Mouse (Mus musculus): ENCODE results near the gene Col23a1. TPM values are rescaled to one million over a fixed set of nuclear protein-coding genes. Genes with fewer than 3 reads are reported as not detected.

Gene Col23a1
- polyA plus RNA-seq, 1 experiment from 2014 or later, result 8.0 TPM

Other genes starting within 250 kb of the Col23a1 start
- not detected in 2 replicates for gene Olfr1375, start 241.8 kb upstream of the Col23a1 start, polyA plus RNA-seq (2016; fragmentation: Nextera tagmentation; extraction: Ambion mirVana)
- gene Zfp354a, start 230.7 kb upstream of the Col23a1 start, polyA plus RNA-seq (2016; fragmentation: Nextera tagmentation; extraction: Ambion mirVana), result 10.2 and 10.8 TPM in 2 replicates
- gene Gm12569, start 69.4 kb upstream of the Col23a1 start, polyA plus RNA-seq (2016; fragmentation: Nextera tagmentation; extraction: Ambion mirVana), result not detected in 2 replicates
- gene Clk4, start 28.2 kb upstream of the Col23a1 start, polyA plus RNA-seq (2016; fragmentation: Nextera tagmentation; extraction: Ambion mirVana), result 100 and 120 TPM in 2 replicates
- gene BC049762, start 26.9 kb upstream of the Col23a1 start, polyA plus RNA-seq (2016; fragmentation: Nextera tagmentation; extraction: Ambion mirVana), result 0.22 and 0.73 TPM in 2 replicates

Data from midbrain, embryonic 10.5 days (tissue).